Mouse (Mus musculus): Measurements from ENCODE around the gene Kcnj3.
"Not testable (repeated sequence)": the region's sequence is repeated elsewhere in the genome, so short reads cannot be mapped to it uniquely, and the experiment has no call there.

Kcnj3 gene

DNA sequence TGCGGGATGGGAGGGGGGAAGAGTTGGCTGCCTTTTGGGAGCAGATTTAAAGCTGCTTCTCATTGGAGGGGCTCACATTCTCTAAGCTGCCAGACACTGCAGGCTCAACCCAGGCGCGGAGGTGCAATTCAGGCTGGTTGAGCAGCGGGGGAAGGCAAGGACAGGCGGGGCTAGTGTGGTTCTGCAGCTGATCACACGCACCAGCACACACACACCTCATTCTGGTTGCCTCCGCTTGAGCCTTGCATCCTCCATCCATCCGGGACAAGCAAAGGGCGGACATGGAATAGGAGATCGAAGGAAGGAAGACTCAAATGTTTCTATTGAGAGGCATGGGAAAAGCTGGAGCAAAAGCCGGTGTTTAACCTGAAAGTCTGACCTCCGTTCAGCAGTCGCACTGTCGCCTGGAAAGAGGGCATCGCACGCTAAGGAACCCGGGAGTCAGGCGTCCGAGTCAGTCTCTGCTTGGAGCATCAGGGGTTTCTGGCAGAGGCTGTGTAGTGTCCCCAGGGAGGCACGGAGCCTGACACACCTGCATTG lies at the start of gene Kcnj3:
Kcnj3 (plus strand) TSS at position 250 of the 540 bp plus-strand sequence.
- DNase-seq = no peak

DNA sequence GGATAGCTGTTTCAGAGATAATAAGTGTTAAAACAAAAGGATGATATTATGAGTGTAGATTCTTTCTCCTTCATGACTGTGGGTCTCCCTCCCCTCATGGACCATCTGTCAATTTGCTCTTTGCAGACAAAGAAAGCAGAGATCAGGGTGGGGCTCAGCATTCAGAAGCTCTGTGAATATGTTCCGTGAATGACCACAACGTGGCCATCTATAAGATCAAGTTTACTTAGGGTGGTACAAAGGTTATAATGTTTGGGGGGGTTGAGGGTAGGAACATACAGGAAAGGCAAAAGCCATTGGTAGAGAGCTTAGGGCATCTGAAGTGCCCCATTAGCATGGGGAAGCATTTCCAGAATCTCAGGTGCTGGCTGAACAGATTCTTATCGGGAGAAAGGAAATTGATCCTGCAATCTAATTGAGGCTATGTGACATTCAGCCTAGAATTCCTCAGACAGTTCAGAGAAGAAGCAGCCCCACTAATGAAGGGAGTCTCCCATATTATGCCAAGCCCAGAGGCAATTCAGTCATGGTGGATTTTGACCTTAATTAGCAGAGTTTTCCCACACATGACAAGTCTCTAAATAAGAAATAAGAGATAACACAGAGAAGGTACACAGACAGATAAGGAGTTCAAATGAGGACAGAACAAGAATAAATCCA lies 45.3 kb upstream of the Kcnj3 start:
- DNase-seq = no peak

DNA sequence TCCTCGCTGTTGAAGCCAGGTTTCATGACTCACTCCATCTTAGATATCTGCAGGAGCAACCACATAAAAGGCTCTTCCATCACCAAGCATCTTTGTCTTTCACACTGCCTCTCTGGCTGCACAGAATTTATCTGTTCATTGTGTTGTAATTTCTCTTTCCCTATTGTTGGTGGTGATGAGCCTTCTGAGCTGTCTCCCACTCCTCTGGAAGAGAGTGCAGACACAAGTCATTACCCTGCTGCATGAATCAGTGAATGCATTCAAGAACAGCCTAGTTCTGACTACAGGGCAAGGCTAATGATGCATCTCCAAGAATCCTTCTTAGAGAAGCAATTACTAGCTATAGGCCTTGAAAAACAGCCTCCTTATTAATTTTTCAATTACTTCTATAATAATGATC lies 30.5 kb upstream of the Kcnj3 start:
- DNase-seq = no peak

DNA sequence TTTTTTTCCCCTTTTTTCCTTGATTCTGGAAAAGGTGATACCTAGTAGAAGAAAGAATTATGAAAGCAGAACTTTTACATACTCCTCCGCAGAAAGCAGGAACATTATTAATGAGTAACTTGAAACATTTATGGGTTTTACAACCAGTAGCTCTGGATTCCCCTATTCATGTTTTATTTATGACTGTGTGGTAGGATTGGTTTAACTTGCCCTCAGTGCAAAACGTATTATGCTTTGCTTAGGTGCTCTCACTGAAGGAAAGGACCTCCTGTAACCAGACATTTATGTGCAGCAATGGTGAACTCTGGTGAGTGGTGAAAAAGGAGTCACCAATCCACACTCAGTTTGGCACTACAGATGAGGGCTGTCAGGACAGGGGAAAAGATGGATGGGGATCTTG lies 8.1 kb upstream of the Kcnj3 start:
- DNase-seq = no peak

DNA sequence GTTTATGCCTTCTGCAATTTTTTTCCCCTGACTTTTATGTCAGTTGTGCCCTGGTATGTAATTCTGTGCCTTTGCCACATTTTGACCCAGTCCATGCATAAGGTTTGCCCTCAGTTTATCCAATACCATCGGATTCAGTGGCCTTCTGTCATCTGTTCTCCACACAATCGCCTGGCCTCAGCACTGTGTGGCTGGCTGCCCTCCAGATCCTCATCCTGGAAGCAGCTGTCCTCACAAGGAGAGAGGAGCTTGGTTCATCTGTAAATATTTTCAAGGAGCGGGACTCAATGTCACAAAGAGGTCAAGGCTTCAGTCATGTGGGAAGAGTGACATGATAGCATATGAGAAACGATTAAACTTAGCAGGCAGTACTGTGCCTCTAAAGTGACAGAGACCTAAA lies 3.7 kb upstream of the Kcnj3 start:
- no peak for DNase-seq

DNA sequence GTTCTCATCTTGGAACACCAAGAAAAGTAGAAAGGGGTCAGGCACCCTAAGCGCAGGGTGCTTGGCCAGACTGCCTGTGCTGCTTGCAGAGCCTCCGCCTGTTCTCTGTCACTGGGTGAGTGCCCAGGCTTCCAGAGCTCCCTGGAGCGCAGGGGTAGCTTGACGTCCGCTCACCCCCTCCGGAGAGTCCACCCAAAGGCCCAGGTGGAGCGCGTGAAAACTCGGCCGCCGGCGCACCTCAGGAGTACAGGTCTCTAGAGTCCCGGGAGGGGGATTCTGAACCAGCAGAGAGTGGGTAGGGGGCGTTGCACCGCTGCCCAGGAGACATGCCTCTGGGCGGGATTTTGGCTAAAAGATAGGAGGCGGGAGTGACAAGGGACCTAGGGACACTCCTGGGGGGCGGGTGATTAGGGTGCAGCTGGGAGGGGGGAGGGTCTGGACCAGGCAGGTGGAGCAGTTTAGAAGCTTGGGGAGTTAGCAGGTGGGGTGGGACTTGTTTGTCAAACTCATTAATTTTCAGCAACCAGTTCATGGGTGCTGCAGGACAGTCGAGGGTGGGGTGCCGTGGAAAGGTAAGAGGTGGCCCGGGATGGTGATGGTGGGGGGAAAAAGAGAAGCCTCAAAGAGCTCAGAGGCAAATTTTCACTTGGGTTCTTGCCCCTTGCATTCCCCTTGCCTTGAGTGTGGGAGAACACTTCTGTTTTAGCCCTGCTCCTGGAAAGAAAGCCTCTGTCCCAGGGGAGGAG lies 664 bp downstream of the Kcnj3 start:
- no peak for DNase-seq

DNA sequence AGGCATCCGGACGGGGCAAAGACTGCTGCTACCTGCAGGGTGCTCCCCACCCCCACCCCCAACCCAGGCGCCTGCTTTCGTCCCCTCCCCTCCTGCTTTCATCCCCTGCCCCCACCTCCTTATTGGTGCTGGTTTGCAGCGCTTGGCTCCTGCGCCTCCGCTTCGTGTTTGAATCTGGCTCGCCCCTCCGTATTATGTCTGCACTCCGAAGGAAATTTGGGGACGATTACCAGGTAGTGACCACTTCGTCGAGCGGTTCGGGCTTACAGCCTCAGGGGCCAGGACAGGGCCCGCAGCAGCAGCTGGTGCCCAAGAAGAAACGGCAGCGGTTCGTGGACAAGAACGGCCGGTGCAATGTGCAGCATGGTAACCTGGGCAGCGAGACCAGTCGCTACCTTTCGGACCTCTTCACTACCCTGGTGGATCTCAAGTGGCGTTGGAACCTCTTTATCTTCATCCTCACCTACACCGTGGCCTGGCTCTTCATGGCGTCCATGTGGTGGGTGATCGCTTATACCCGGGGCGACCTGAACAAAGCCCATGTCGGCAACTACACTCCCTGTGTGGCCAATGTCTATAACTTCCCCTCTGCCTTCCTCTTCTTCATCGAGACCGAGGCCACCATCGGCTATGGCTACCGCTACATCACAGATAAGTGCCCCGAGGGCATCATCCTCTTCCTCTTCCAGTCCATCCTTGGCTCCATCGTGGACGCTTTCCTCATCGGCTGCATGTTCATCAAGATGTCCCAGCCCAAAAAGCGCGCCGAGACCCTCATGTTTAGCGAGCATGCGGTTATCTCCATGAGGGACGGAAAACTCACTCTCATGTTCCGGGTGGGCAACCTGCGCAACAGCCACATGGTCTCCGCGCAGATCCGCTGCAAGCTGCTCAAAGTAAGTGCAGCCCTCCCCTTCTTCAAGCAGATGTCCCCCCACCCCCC lies 1.5 kb downstream of the Kcnj3 start:
- DNase-seq = no peak

DNA sequence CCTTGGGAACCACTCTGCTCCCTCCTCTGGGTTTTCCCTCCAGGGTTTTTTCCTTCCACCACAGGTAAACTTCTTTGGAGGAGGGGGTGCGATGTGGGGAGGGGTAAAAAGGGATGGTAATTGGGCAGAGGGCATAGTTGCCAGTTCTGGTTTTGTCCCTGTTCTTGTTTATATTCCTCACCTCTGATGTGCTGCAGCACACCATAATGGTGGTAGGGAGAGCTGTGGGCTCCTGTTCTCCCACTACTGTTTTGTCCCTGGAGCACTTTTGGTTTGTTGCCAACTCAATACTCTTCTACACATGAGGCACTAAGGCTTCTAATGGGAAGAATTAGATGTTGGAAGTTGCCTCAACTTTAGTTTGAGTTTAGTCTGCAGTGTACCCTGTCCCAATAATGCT lies 2.2 kb downstream of the Kcnj3 start:
- no peak for DNase-seq

DNA sequence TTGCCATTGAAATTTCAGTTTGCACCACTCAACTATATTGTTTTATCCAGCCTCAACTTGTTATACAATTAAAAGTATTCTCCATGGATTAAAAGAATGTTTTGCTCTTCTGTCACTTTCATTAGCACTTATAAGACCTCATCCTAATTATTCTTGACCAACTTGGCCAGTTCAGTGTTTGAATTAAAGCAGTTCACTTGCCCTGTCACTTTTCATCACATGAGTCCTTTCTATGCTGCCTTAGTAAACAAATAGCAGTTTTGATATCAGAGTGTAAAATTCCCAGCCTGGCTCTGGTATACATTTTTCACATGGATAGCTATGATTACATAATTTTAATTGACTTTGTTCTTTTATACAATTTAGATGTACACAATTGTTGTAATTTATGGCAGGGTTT lies 3.4 kb downstream of the Kcnj3 start:
- no peak for DNase-seq

DNA sequence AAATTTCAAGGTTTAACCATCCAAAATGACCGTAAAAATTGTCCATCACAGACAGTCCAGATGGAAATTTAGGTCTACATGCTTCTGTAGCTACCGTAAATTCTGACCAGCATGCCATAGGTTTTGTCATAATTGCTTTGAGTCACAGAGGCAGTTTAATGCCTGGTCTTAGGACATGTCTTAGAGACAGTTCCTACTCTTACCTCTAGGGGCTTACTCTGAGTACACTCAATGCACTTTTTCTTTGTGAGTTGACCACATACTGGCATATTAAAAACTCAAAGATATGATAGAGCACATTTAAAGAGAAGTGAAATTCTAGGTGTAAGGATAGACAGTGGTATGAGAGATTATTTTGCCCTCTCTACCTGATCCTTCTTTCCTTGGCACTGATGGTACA lies 6.2 kb downstream of the Kcnj3 start:
- no peak for DNase-seq

DNA sequence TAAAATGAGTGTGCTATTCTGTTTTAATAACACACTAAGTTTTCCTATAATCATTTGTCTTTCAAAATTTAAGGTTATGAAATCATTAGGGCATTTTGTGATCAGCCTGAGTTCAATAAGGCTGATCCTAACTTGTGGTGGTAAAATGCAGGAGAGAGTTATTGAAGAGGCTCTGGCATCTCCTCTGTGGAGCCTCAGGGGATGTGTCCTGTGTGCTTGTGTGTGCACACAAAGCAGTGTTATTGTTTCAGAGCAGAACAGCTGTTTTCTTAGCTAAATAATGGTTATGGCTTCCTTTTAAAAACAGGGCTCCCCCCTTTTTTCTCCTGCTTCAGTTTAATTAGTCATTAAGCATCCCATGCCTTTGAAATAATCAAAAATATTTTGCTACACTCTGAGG lies 11.5 kb downstream of the Kcnj3 start:
- DNase-seq = no peak

DNA sequence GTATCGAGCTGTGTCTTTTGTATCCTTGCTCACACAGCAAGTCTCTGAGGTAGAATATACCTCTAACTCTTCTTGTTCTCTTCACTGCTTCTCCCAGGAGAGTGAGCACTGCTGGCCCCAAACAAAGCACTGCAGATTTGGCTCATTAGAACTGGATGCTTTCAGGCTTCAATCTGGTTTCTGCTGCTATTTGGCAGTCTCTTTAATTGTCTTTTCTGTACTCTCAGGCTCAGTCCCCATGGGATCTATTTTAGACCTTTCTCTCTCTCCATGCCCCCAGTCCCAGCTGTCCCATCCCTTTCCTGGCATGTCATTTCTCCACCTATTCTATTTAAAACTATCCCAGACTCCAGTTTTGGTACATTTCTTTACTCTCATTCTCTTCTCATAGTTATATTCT lies 15.0 kb downstream of the Kcnj3 start:
- no peak for DNase-seq

DNA sequence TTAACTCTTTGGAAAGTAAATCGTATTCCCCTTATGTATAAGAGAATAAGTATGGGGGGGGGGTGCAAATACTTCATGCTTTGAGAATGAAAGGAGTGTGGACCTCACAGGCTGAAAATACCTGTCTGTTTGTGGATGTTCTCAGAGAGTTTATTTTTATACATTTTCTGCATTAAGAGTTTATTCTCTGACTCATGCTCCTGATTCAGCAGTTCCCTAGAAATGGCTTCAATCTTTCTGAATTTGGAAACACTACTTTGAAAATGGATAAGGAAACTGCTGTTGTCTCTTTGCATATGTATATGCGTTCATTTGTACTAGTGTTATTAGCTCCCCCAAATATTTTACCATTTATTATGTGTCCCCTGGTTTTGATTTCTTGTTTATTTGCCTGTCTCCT lies 23.4 kb downstream of the Kcnj3 start:
- DNase-seq = no peak

DNA sequence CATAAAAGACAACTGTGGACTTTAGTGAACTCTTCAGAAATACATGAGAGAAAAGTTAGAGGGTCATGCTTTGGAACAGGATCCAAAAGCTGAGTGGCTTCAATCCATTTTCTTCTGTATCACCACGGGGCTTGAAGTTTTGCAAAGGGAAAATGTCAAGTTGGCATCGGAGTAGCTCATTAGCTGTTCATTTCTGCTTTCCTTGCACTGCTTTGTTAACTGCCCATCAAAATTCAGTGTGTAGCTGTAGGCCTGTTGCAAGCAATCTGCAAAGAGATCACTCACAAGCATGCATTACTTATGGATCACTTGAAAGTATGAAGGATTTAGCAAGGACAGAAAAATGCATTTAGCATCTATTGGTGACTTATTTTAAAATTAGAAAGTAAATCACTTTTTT lies 33.4 kb downstream of the Kcnj3 start:
- DNase-seq = no peak

DNA sequence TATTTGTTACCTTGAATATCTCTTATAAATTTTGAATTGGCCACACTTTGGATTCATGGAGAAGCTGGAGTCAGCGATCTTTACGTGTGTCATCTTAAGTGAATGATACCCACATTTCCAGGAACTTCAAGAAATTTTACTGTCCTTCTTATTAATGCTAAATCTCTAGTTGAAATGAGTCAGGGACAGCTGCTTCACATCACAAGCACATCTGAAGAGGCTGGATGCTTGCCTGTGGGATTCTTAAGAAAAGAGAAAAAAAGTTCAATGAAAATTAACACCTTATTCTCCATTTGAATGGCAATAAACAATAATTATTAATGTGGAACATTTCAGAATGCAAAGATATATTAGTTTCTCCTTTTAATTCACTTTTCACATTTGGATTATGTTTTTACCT lies 34.2 kb downstream of the Kcnj3 start:
- DNase-seq = no peak

DNA sequence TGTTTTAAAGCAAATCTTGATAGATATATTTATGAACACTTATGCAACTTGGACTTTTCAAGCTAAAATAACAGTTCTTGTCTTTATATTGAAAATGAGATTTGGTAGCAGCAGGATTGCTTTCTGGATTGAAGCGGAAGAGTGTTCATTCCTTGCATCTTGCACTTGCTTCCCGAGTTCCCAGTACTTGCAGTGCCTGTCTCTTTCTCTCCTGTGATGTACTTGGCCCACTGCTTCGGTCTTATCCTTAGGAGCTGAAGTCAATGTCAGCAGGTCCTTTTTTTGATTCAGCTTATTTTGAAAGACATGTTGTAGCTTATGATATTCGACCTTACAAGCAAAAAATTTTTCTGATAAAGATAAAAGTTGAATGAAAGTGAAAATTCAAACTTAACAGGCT lies 43.7 kb downstream of the Kcnj3 start:
- DNase-seq = no peak

DNA sequence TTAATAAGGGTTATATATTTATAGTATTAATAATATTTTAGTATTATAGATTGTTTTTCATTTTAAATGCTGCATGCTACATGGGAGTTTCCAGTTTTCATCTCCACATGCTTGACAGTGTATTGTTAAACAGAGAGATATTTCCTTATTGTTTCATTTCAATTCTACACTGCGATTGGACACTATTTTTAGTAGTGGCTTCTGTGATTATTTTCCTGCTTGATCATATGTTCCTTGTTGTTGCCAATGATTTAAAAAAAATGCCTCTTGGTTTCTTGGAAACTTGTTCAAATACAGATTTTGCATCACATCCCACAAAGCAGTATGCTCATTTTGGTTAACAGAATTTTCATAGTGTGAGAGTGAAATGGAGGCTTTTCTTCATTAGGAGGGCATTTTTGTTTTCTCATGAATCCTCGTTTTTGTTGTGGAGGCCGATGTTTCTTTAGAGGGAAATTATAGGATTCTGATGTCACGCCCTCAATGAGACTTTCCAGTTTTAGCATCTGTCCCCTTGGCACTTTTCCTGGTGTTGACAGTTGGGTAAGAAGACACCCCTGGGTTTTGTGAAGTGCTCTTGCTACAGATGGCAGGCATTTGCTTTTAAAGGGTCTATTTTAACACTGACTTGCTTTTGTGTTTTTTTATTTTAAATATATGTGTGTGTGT lies 44.3 kb downstream of the Kcnj3 start:
- DNase-seq = no peak

DNA sequence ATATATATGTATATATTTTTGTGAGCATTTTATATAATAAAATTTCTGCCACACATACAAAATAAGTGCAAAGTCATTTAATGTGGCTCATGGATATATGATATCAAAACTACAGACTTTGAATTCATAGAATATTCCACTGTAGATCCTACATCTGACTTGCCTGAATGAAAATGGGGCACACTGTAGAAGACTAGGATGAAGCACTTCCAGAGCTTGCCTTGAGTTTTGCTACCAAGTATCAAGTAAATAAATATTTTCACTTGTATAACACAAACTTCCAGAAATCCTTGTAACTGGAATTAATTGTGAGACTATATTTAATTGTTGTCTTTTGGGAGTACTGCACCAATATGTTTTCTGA lies 44.8 kb downstream of the Kcnj3 start:
- no peak for DNase-seq

DNA sequence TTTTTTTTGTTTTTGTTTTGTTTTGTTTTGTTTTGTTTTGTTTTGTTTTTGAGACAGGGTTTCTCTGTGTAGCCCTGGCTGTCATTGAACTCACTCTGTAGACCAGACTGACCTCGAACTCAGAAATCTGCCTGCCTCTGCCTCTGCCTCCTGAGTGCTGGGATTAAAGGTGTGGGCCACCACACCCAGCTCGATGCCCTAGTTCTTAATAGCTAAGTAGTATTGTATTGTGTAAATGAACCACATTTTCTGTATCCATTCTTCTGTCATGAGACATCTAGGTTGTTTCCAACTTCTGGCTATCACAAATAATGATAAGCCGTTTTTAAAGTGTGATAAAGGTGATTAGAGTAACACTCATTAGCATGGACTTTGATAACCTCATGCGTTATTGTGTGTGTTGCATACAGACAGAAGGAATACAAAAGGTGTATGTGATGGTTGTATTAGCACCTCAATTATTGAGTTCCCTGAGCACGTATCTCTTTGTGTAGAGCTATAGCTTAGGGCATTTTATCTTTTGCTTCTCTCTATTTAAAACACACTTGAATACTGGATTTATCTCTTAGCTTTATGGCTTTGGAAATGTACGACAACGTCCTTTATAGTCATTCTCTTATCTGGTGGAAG lies 49.8 kb downstream of the Kcnj3 start:
- not testable (repeated sequence) for DNase-seq

DNA sequence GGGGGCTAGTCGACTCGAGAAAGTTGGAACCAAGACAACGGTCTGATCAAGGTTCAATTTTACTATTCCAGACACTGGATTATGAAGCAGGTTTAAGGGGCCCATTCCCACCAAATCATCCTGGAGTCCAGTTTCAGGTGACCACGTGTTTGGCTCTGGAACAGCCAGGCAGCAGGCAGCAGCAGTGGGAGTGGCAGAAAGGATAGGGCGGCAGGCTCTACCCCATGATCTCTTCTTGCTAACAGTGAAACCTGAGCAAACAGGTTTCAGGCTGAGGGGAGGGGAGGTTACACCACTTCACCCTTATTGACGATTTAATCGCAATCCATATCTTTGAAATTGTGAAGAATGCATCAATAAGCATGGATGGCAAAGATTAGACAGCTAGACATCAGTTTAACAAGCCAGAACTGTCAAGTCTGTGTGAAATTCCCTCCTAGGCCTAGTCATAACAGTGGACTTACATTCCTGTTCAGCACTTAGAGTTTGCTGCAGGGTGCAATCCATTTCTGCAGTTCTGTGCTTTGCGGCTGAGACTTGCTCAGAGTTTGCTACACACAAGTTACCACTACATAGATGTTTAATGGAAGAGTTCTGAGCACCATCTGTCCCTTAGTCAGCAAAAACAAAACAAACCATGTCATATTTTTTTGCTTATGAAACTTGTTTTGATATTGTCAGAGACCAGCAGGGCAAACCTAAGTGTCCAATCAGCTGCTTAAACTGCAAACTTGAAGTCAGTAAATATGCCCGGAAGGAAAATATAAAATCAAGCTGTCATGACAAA lies 67.8 kb downstream of the Kcnj3 start:
- DNase-seq = no peak

DNA sequence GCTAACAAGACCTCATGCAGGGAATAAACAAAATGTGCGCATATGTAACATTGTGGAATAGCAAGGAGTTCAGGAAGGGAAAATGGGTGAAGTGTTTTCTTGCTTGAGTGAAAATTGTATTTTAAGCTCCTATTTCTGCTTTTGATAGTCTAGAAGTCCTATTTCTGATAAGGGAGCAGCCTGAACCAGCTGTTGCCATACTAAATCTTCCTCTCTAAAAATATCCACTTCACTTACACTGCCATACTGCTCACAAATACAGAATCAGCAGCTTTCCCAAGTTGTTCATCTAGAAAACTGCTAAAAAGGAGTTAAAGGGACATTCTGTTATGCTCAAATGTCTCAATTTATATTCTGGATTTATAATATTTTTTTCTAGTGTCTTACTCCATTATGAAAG lies 69.9 kb downstream of the Kcnj3 start:
- DNase-seq = no peak

DNA sequence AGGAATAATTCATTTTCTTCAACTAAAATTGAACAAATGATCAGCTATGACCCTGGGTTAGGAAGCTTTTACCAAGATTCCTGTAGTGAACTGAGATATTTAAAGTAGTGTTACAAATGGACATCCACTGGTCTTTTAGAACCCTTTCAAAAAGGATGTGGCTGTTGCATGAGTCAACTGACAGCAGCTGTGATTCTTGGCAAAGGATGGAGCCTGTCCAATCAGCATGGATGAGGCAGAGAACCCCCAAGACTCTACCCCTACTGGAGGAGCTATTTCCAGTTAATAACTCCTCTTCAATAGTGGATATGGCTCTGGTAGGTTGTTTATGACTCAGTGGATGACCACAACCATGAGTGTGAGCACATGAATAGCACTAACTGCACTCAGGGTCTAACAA lies 81.5 kb downstream of the Kcnj3 start:
- DNase-seq = no peak
